Mouse (Mus musculus): ENCODE results near the gene Zfp536. TPM values are rescaled to one million over a fixed set of nuclear protein-coding genes. Genes with fewer than 3 reads are reported as not detected.

Gene Zfp536
- polyA plus RNA-seq, 1 experiment from 2014 or later = 3.3 TPM

DNA sequence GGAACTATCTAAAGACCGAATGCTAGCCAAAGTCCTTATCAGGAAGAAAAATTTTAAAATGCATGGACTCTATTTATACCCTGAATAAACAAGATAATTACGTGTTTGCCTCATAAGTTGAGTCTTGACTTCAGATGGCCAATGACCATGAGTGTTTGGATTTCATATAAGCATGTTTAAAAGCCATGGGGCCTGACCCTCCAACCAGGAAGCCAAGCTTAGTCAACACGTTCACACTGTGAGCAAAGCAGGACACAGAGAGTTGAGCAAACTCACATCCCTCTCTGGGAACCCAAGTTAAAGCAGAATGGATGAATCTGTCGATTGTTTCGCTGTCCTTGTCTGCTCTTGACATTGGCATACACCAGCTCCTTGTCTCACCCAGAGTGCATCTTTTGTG is 138.6 kb downstream of the Zfp536 start:
- TF ChIP-seq CTCF (IDR thresholded peaks at IDR 0.05; ENCODE audit: low read depth) = no peak
- Histone ChIP-seq H3K4me1 (replicated peaks; ENCODE audit: control insufficient read depth, insufficient read depth, low read length) (no peaks in the 10 kb centered on the region), H3K9ac (ENCODE audit: low read depth, low read length) (no peak overlapping the region), H3K4me2 (replicated peaks; ENCODE audit: low read depth) (no peak overlapping the region), H3K9me3 (ENCODE audit: control insufficient read depth) (no peaks in the 10 kb centered on the region), H3K27me3 (replicated peaks; ENCODE audit: control insufficient read depth, insufficient read depth, low read length) (no peaks in the 10 kb centered on the region), H3K27ac (ENCODE audit: low read depth, low read length) (no peak overlapping the region), H3K4me3 (ENCODE audit: low read depth, low read length) (no peak overlapping the region), H3K36me3 (ENCODE audit: control insufficient read depth, insufficient read depth) (no peaks in the 10 kb centered on the region)
- no peak for ATAC-seq
- 57% methylated on average over 5 of the region's 5 CpGs for WGBS

DNA sequence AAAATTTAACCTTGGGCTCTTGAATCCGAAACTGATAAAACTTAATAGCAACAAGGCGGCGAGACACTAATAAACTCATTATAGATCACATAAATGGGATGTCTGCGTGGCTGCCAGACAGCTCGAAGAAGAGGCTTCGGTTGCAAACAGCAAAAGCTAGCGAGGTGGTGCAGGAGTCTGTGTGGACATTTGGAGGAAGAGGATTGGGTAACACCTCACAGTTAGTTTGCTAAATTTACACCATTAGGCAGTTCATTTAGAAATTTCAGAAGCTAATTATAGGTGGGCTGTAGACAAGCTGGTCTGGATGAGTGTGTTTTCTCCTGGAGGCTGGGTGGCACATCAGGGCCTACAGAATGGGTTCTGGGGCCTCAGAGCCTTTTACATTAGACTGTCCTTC is 143.0 kb downstream of the Zfp536 start:
- Histone ChIP-seq H3K9ac (ENCODE audit: low read depth, low read length) (no peak overlapping the region), H3K4me2 (replicated peaks; ENCODE audit: low read depth) (no peak overlapping the region), H3K27ac (ENCODE audit: low read depth, low read length) (no peak overlapping the region), H3K9me3 (ENCODE audit: control insufficient read depth) (no peaks in the 10 kb centered on the region), H3K4me3 (ENCODE audit: low read depth, low read length) (no peak overlapping the region), H3K4me1 (replicated peaks; ENCODE audit: control insufficient read depth, insufficient read depth, low read length) (no peaks in the 10 kb centered on the region), H3K36me3 (ENCODE audit: control insufficient read depth, insufficient read depth) (no peaks in the 10 kb centered on the region), H3K27me3 (replicated peaks; ENCODE audit: control insufficient read depth, insufficient read depth, low read length) (0 out of 2 replicates have a peak, but pooled peaks cover 3% of the 10 kb centered on the region)
- 79% methylated on average over 7 of the region's 7 CpGs for WGBS
- no peak for ATAC-seq
- TF ChIP-seq CTCF (IDR thresholded peaks at IDR 0.05; ENCODE audit: low read depth) = no peak

DNA sequence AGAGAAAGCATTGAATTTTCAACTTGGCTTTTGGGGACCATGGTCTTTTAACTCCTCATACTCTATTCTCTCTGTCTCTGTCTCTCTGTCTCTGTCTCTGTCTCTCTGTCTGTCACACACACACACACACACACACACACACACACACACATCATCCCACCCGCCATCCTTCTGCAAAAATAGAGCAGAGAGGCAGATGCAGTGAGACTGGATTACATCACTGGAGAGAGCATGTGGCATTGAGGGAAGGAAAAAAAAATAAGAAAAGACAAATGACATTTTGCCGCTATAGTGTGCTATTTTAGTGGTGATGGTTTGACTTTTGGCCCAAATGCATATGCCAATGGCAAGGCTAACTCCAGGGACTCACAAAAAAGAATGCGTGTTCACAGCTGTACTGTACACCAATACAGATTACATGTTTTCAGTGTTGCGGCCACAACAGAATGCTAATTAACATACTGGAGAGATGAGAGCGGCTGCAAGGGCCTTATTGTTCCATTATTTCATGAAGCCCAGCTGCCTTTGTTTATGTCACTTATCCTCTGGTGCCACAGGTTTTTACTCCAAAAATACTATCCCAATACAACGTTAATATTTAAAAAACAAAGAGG is 145.4 kb downstream of the Zfp536 start:
- H3K4me1 ChIP-seq (replicated peaks; ENCODE audit: control insufficient read depth, insufficient read depth, low read length) = no peaks in the 10 kb centered on the region
- H3K27me3 ChIP-seq (replicated peaks; ENCODE audit: control insufficient read depth, insufficient read depth, low read length) = 0 out of 2 replicates have a peak, but pooled peaks cover 13% of the 10 kb centered on the region
- H3K9ac ChIP-seq (ENCODE audit: low read depth, low read length) = no peak overlapping the region
- no peak for TF ChIP-seq CTCF (IDR thresholded peaks at IDR 0.05; ENCODE audit: low read depth)
- H3K36me3 ChIP-seq (ENCODE audit: control insufficient read depth, insufficient read depth) = no peaks in the 10 kb centered on the region
- ATAC-seq = no peak
- H3K4me2 ChIP-seq (replicated peaks; ENCODE audit: low read depth) = no peak overlapping the region
- WGBS = 78% methylated on average over 6 of the region's 6 CpGs
- no peaks in the 10 kb centered on the region for H3K9me3 ChIP-seq (ENCODE audit: control insufficient read depth)
- H3K27ac ChIP-seq (ENCODE audit: low read depth, low read length) = no peak overlapping the region
- H3K4me3 ChIP-seq (ENCODE audit: low read depth, low read length) = no peak overlapping the region

DNA sequence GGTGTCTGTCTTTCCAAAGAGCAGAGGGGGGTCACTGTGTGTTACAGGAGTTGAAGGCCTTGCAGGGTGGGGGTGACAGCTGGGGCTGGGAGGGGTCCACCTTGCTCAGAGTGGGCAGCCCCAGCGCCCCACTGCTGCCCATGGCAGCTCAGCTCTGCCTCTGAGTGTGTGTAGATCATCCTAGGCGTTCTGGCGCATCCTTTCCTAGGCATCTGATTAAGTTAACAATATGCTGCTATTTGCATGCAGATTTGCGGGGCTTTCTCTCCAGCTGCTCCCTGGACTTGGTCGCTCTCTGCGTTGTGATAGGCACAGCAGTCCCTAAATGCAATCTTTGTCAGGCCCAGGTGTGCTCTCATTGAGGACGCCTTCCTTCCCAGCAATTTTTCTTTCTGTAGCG is 147.7 kb downstream of the Zfp536 start:
- 62% methylated on average over 8 of the region's 8 CpGs for WGBS
- Histone ChIP-seq H3K9me3 (ENCODE audit: control insufficient read depth) (no peaks in the 10 kb centered on the region), H3K9ac (ENCODE audit: low read depth, low read length) (no peak overlapping the region), H3K4me3 (ENCODE audit: low read depth, low read length) (no peak overlapping the region), H3K27me3 (replicated peaks; ENCODE audit: control insufficient read depth, insufficient read depth, low read length) (0 out of 2 replicates have a peak, but pooled peaks cover 13% of the 10 kb centered on the region), H3K4me1 (replicated peaks; ENCODE audit: control insufficient read depth, insufficient read depth, low read length) (no peaks in the 10 kb centered on the region), H3K4me2 (replicated peaks; ENCODE audit: low read depth) (no peak overlapping the region), H3K27ac (ENCODE audit: low read depth, low read length) (no peak overlapping the region), H3K36me3 (ENCODE audit: control insufficient read depth, insufficient read depth) (no peaks in the 10 kb centered on the region)
- no peak for TF ChIP-seq CTCF (IDR thresholded peaks at IDR 0.05; ENCODE audit: low read depth)
- no peak for ATAC-seq

GRCm38 (mm10) chr7:37624759-37625340 is 148.6 kb downstream of the Zfp536 start:
- 17% methylated on average over 20 of the region's 20 CpGs for WGBS
- no peak for ATAC-seq
- peak overlapping the region; percentile 70 for H3K4me2 ChIP-seq (replicated peaks; ENCODE audit: low read depth)
- H3K4me1 ChIP-seq (replicated peaks; ENCODE audit: control insufficient read depth, insufficient read depth, low read length) = no peaks in the 10 kb centered on the region
- no peak overlapping the region for H3K27ac ChIP-seq (ENCODE audit: low read depth, low read length)
- 0 out of 2 replicates have a peak, but pooled peaks cover 13% of the 10 kb centered on the region for H3K27me3 ChIP-seq (replicated peaks; ENCODE audit: control insufficient read depth, insufficient read depth, low read length)
- no peak overlapping the region for H3K9ac ChIP-seq (ENCODE audit: low read depth, low read length)
- no peak for TF ChIP-seq CTCF (IDR thresholded peaks at IDR 0.05; ENCODE audit: low read depth)
- H3K9me3 ChIP-seq (ENCODE audit: control insufficient read depth) = no peaks in the 10 kb centered on the region
- peak overlapping the region; percentile 35 for H3K4me3 ChIP-seq (ENCODE audit: low read depth, low read length)
- no peaks in the 10 kb centered on the region for H3K36me3 ChIP-seq (ENCODE audit: control insufficient read depth, insufficient read depth)

DNA sequence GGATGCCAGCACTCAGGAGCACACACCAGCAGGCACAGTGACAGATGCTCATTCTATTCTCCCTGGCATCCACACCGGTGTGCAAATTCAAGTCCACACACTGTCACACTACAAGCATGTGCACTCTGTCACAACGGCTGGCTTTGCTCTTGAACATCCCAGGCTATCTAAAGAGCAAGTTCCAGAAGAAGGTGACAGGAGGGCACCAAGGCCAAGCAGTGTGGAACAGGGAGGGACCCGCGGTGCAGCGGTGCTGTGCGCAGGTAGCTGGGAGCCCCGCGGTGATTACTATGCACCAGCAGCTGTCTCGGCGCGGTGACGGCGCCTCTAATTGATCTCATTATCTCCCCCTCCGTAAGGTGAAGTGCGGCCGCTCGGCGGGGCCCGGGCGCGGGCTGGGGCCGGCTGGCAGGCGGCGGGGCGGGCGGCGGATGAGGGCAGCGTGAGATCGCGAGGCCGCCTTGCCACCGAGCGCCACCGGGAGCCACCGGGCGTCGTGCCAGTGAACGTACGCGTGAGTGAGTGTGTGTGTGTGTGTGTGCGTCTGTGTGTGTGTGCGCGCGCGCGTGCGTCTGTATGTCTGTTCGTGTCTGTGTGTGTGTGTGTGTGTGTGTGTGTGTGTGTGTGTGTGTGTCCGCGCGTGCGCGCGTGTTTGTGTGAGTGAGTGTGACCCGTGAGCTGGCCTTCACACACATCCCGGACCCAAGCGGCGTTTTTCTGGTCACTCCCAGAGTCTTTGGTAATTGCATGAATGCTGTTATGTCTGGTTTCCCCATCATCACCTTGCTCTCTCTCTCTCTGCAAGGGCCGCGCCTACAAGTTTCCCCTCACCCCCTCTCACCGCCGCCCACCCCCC is 149.3 kb downstream of the Zfp536 start:
- Histone ChIP-seq H3K27ac (ENCODE audit: low read depth, low read length) (no peak overlapping the region), H3K4me2 (replicated peaks; ENCODE audit: low read depth) (peak overlapping the region; percentile 70), H3K27me3 (replicated peaks; ENCODE audit: control insufficient read depth, insufficient read depth, low read length) (0 out of 2 replicates have a peak, but pooled peaks cover 13% of the 10 kb centered on the region), H3K9me3 (ENCODE audit: control insufficient read depth) (no peaks in the 10 kb centered on the region), H3K4me1 (replicated peaks; ENCODE audit: control insufficient read depth, insufficient read depth, low read length) (no peaks in the 10 kb centered on the region), H3K4me3 (ENCODE audit: low read depth, low read length) (peak overlapping the region; percentile 35), H3K36me3 (ENCODE audit: control insufficient read depth, insufficient read depth) (no peaks in the 10 kb centered on the region), H3K9ac (ENCODE audit: low read depth, low read length) (peak overlapping the region; percentile 31; the same call in 1 of the 2 replicates)
- no peak for ATAC-seq
- WGBS = 4% methylated on average over 40 of the region's 62 CpGs
- TF ChIP-seq CTCF (IDR thresholded peaks at IDR 0.05; ENCODE audit: low read depth) = no peak
